In genomic region chr1:169950651-169951050, GRCm38 (mm10) we compare ENCODE assay signal across 12 mouse cellular contexts. TPM values are rescaled to one million over a fixed set of nuclear protein-coding genes. Genes with fewer than 3 reads are reported as not detected.
A peak's percentile ranks its signal among the peaks of the same experiment; 100 is the strongest.
DNase-seq lines count a peak whose midpoint lies in the region; ATAC-seq and TF ChIP-seq lines count a peak whose summit lies in the region.
"Had no signal": no experiment of that assay in that cellular context is flagged by ENCODE, and none has a peak within 500 bp of the region (broad histone marks: within the 10 kb centered on the region; RNA-seq: fewer than 3 reads in every experiment).

No protein-coding gene starts in this region.

- no peak overlapping the region for H3K27ac ChIP-seq in kidney, adult 2 months (ENCODE audit: insufficient read depth, low read depth, low read length)
- no peak overlapping the region for H3K27ac ChIP-seq in testis, adult 2 months (ENCODE audit: control insufficient read depth, insufficient read depth, low read depth, low read length)

- no peak for TF ChIP-seq POLR2A in kidney, adult 2 months (IDR thresholded peaks at IDR 0.05; ENCODE audit: low read depth, low read length)
- no peak for TF ChIP-seq POLR2A in testis, adult 2 months (IDR thresholded peaks at IDR 0.05; ENCODE audit: control insufficient read depth, low read depth, low read length)

- WGBS in kidney, adult 2 months: 95% methylated on average over 4 of the region's 4 CpGs

- H3K4me1 ChIP-seq in kidney, adult 2 months (ENCODE audit: control insufficient read depth, insufficient read depth, low read length): no peaks in the 10 kb centered on the region
- H3K4me1 ChIP-seq in testis, adult 2 months (ENCODE audit: control insufficient read depth, insufficient read depth, low read length): peaks cover 2% of the 10 kb centered on the region; the same call in 1 of the 2 replicates

- no peak for DNase-seq in kidney, adult 2 months
- no peak for DNase-seq in kidney, postnatal 14 days
- DNase-seq in testis, postnatal 14 days (ENCODE audit: low spot score): no peak
- DNase-seq in thymus, postnatal 36 days: peak; percentile 15 to 16
- no peak for DNase-seq in layer of hippocampus, postnatal 25 days (ENCODE audit: extremely low spot score in 1 of 2, low spot score in 1 of 2)
- no peak for DNase-seq in left cerebral cortex, adult 9 months (ENCODE audit: low spot score in 2 of 2)
- DNase-seq: cerebellum, adult 18-20 months had no signal

- peak; percentile 36 for TF ChIP-seq CTCF in kidney, adult 2 months (conservative IDR thresholded peaks at IDR 0.05; ENCODE audit: insufficient read depth, insufficient read length, low read depth, low read length)
- peak; percentile 17; the same call in 1 of the 2 replicates for TF ChIP-seq CTCF in testis, adult 2 months (IDR thresholded peaks at IDR 0.05; ENCODE audit: control insufficient read depth, insufficient read depth, insufficient replicate concordance, low read depth, low read length)

- 0 out of 2 replicates have a peak, but pooled peaks have one; percentile 32 for ATAC-seq in common myeloid progenitor, adult 5-6 weeks (replicated peaks; ENCODE audit: low read depth, poor library complexity, severe bottlenecking)
- ATAC-seq: activated CD4-positive, CD25-positive, alpha-beta regulatory T cell, adult 4 months; inflammation-experienced regulatory T-cells, adult 6 months had no signal

- peaks cover 2% of the 10 kb centered on the region; the same call in 1 of the 2 replicates for H3K36me3 ChIP-seq in kidney, adult 2 months (ENCODE audit: control insufficient read depth, insufficient read depth, low read length)
- H3K36me3 ChIP-seq in testis, adult 2 months (ENCODE audit: control insufficient read depth, insufficient read depth, low read length): no peaks in the 10 kb centered on the region

- no peak overlapping the region for H3K4me3 ChIP-seq in kidney, adult 2 months (ENCODE audit: insufficient read depth, low read depth, low read length)
- H3K4me3 ChIP-seq in testis, adult 2 months (ENCODE audit: control insufficient read depth, low read depth, low read length): no peak overlapping the region
- H3K4me3 ChIP-seq: erythroblast, embryonic 14.5 days had no signal

- no peaks in the 10 kb centered on the region for H3K27me3 ChIP-seq in kidney, adult 2 months (replicated peaks; ENCODE audit: control insufficient read depth, insufficient read depth, low read length)
- H3K27me3 ChIP-seq in testis, adult 2 months (ENCODE audit: control insufficient read depth, insufficient read depth, low read length): no peaks in the 10 kb centered on the region

RNA-seq across cellular contexts. Expression of gene Hsd17b7, which starts 18.4 kb away (rescaled TPM):
- polyA plus RNA-seq in kidney, adult 2 months (2012; rRNA removed): 12.2 and 13.1 TPM in 2 replicates
- 2.5 and 3.3 TPM in 2 replicates for polyA plus RNA-seq in testis, adult 2 months (2012; rRNA removed)
- 3.3 and 9.4 TPM in 2 replicates for total RNA-seq in common myeloid progenitor, adult 5-6 weeks (2017)
- 10 to 100 TPM; 17.4 to 19.2 TPM for total RNA-seq in layer of hippocampus, postnatal 25 days (2021)

RNA-seq across cellular contexts. Expression of gene Ccdc190, which starts 22.2 kb away (rescaled TPM):
- polyA plus RNA-seq in kidney, adult 2 months (2012; rRNA removed): 0.11 TPM in 1 of 2 replicates, not detected in the other
- polyA plus RNA-seq in testis, adult 2 months (2012; rRNA removed): 0.36 and 0.48 TPM in 2 replicates
- total RNA-seq in common myeloid progenitor, adult 5-6 weeks (2017): not detected in 2 replicates
- 10 to 100 TPM; 25.2 to 25.7 TPM for total RNA-seq in layer of hippocampus, postnatal 25 days (2021)
- polyA plus RNA-seq: activated CD4-positive, CD25-positive, alpha-beta regulatory T cell, adult 4 months; erythroblast, embryonic 14.5 days; inflammation-experienced regulatory T-cells, adult 6 months had no signal

Comparison
In these comparisons a context has a peak if more than half of its experiments do, and no peak if none do; other contexts are left out.
1. DNase-seq: peak in thymus, postnatal 36 days (2 of 2); none in kidney, adult 2 months (single experiment), kidney, postnatal 14 days (single experiment), testis, postnatal 14 days (single experiment), layer of hippocampus, postnatal 25 days (0 of 2) and left cerebral cortex, adult 9 months (0 of 2).
2. RNA of gene Ccdc190, which starts 22.2 kb away (total RNA-seq): 25.2 to 25.7 TPM in layer of hippocampus, postnatal 25 days; not detected in common myeloid progenitor, adult 5-6 weeks; every median in the first group is over 10 times any median in the second.